Mouse (Mus musculus) skeletal muscle tissue, adult 2 months (tissue): Measurements from ENCODE around the gene Iqcd.
A peak's percentile ranks its signal among the peaks of the same experiment; 100 is the strongest.

Experiments
- DNase-seq: peaks from one replicate; pipeline ENCODE4 v3.0.0-alpha.2; 2012; ENCODE audit warnings: low read depth, low spot score

The Iqcd gene

GRCm38 (mm10) chr5:120571056-120571740 is 17.6 kb upstream of the Iqcd start:
- no peak for DNase-seq

- no peak for DNase-seq
Observed at GRCm38 (mm10) chr5:120574469-120575063, 14.2 kb upstream of the Iqcd start.

GRCm38 (mm10) chr5:120576781-120577301 is 12.0 kb upstream of the Iqcd start:
- DNase-seq = no peak

GRCm38 (mm10) chr5:120577935-120578441 is 10.8 kb upstream of the Iqcd start:
- DNase-seq = no peak

- peak; percentile 59 for DNase-seq
Observed at GRCm38 (mm10) chr5:120578504-120579081, 10.2 kb upstream of the Iqcd start.

- peak; percentile 89 for DNase-seq
Observed at GRCm38 (mm10) chr5:120579211-120579897, 9.5 kb upstream of the Iqcd start.

GRCm38 (mm10) chr5:120579898-120580626 is 8.8 kb upstream of the Iqcd start:
- no peak for DNase-seq

- DNase-seq = no peak
Observed at GRCm38 (mm10) chr5:120582002-120582401, 6.8 kb upstream of the Iqcd start.

GRCm38 (mm10) chr5:120583511-120583910 is 5.3 kb upstream of the Iqcd start:
- no peak for DNase-seq

GRCm38 (mm10) chr5:120584968-120585367 is 3.8 kb upstream of the Iqcd start:
- DNase-seq = no peak

- DNase-seq = no peak
Observed at GRCm38 (mm10) chr5:120586741-120587615, 1.8 kb upstream of the Iqcd start.

GRCm38 (mm10) chr5:120587616-120587926 is 1.2 kb upstream of the Iqcd start:
- DNase-seq = no peak

- no peak for DNase-seq
Observed at GRCm38 (mm10) chr5:120587940-120588568, 762 bp upstream of the Iqcd start.

GRCm38 (mm10) chr5:120590356-120591010 is 1.7 kb downstream of the Iqcd start:
- DNase-seq = no peak

- no peak for DNase-seq
Observed at GRCm38 (mm10) chr5:120592141-120592540, 3.3 kb downstream of the Iqcd start.

GRCm38 (mm10) chr5:120594485-120594884 is 5.7 kb downstream of the Iqcd start:
- no peak for DNase-seq

- DNase-seq = no peak
Observed at GRCm38 (mm10) chr5:120599625-120600024, 10.8 kb downstream of the Iqcd start.

- DNase-seq = no peak
Observed at GRCm38 (mm10) chr5:120600946-120601668, 12.3 kb downstream of the Iqcd start.

- no peak for DNase-seq
Observed at GRCm38 (mm10) chr5:120602210-120602609, 13.4 kb downstream of the Iqcd start.
